Mouse (Mus musculus): ENCODE results near the gene Fam173b. TPM values are rescaled to one million over a fixed set of nuclear protein-coding genes. Genes with fewer than 3 reads are reported as not detected.

The Fam173b gene
- total and polyA plus RNA-seq, 3 experiments: 24.5 to 33.8 (median 32.1) TPM

DNA sequence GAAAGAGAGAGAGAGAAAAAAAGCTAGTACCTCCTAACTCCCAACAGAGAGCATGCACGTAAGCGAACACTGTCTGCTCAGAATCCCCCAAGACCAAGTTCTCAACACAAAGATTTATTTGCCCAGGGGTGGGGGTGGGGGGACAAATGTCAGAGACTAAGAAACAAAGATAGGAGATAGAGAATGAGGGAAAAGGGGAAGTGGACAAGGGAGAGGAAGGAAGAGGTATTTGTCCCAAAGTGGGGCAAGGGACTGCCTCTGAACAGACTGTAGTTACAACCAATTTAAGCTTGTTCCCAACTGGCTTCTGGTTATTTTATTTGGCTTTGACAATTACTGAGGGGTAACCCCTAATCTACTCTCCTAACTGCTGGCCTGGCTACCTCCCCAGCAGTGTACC lies 46.8 kb upstream of the Fam173b start:
- Histone ChIP-seq H3K4me3 (replicated peaks in 1 of 3; ENCODE audit: low read depth in 2 of 3, low read length in 2 of 3, poor library complexity in 1 of 3) (no peak overlapping the region), H3K79me2 (replicated peaks; ENCODE audit: control insufficient read depth, extremely low read depth, insufficient read depth, poor library complexity, severe bottlenecking) (no peaks in the 10 kb centered on the region), H3K9ac (ENCODE audit: insufficient read depth, low read depth) (no peak overlapping the region), H3K27ac (ENCODE audit: insufficient read depth, low read depth) (no peak overlapping the region), H3K4me1 (ENCODE audit: control insufficient read depth in 1 of 2, insufficient read depth in 2 of 2) (peaks cover 0 to 9% of the 10 kb centered on the region in 2 experiments; a peak in 2 of 4 replicates), H3K4me2 (ENCODE audit: insufficient read depth, low read depth, poor library complexity, severe bottlenecking) (no peak overlapping the region), H3K9me3 (replicated peaks; ENCODE audit: low read length) (peaks cover under 1% of the 10 kb centered on the region), H3K36me3 (replicated peaks in 1 of 2; ENCODE audit: control insufficient read depth in 1 of 2, insufficient read depth in 1 of 2, low read length in 1 of 2) (no peaks in the 10 kb centered on the region), H3K27me3 (replicated peaks) (no peaks in the 10 kb centered on the region)
- no peak for TF ChIP-seq KAT2A (IDR thresholded peaks at IDR 0.05; ENCODE audit: insufficient replicate concordance, low read length)
- no peak for TF ChIP-seq BHLHE40 (IDR thresholded peaks at IDR 0.05; ENCODE audit: low read depth, low read length)
- no peak for TF ChIP-seq UBTF (IDR thresholded peaks at IDR 0.05; ENCODE audit: low read depth, low read length)
- dilution Hi-C loops (cut with MboI; ENCODE audit: extremely low pct_ligation_motif_present, extremely low pct_unique_long_range_greater_than_20kb, low sequenced_read_pairs) (no loop called here), in situ Hi-C loops (cut with MboI; ENCODE audit: low pct_ligation_motif_present, low pct_unique_long_range_greater_than_20kb, low sequenced_read_pairs) (no loop called here)
- no peak for DNase-seq (ENCODE audit: extremely low read depth)

DNA sequence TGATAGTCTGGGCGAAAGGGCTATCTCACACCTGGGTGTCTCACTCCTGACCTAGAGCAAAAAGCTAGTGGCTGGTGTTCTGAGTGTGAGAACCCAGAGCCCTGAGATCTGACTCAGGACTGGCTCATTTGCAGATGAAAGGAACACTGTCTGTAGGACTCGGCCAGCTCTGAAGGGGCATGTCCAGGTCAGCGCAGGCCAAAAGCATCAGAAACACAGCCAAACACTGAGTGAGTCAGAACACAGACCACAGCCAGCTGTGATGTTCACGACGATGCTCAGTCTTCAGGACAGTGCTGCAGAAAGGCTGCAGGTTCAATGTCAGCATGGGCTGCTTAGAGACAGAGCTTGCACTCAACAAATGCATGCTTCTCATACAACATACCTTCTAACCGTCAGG lies 40.3 kb upstream of the Fam173b start:
- Histone ChIP-seq H3K36me3 (replicated peaks in 1 of 2; ENCODE audit: control insufficient read depth in 1 of 2, insufficient read depth in 1 of 2, low read length in 1 of 2) (no peaks in the 10 kb centered on the region), H3K27me3 (replicated peaks) (no peaks in the 10 kb centered on the region), H3K9ac (ENCODE audit: insufficient read depth, low read depth) (no peak overlapping the region), H3K9me3 (replicated peaks; ENCODE audit: low read length) (peaks cover 3% of the 10 kb centered on the region), H3K4me3 (replicated peaks in 1 of 3; ENCODE audit: low read depth in 2 of 3, low read length in 2 of 3, poor library complexity in 1 of 3) (no peak overlapping the region), H3K4me2 (ENCODE audit: insufficient read depth, low read depth, poor library complexity, severe bottlenecking) (no peak overlapping the region), H3K27ac (ENCODE audit: insufficient read depth, low read depth) (no peak overlapping the region), H3K79me2 (replicated peaks; ENCODE audit: control insufficient read depth, extremely low read depth, insufficient read depth, poor library complexity, severe bottlenecking) (no peaks in the 10 kb centered on the region), H3K4me1 (ENCODE audit: control insufficient read depth in 1 of 2, insufficient read depth in 2 of 2) (no peaks in the 10 kb centered on the region)
- dilution Hi-C loops (cut with MboI; ENCODE audit: extremely low pct_ligation_motif_present, extremely low pct_unique_long_range_greater_than_20kb, low sequenced_read_pairs): no loop called here
- no peak for TF ChIP-seq ZC3H11A (IDR thresholded peaks at IDR 0.05; ENCODE audit: low read depth, low read length)
- no peak for TF ChIP-seq ZNF384 (IDR thresholded peaks at IDR 0.05; ENCODE audit: low read depth, low read length)
- TF ChIP-seq RCOR1 (conservative IDR thresholded peaks at IDR 0.05; ENCODE audit: low read depth, low read length): no peak
- TF ChIP-seq USF1 (IDR thresholded peaks at IDR 0.05; ENCODE audit: low read depth, low read length): no peak
- TF ChIP-seq MAX (IDR thresholded peaks at IDR 0.05; ENCODE audit: low read length): no peak
- TF ChIP-seq POLR2AphosphoS2 (IDR thresholded peaks at IDR 0.05; ENCODE audit: low read depth, low read length): no peak
- no peak for TF ChIP-seq POLR2A (IDR thresholded peaks at IDR 0.05; ENCODE audit: low read depth, low read length)
- TF ChIP-seq RAD21 (IDR thresholded peaks at IDR 0.05; ENCODE audit: low read depth, low read length): no peak
- TF ChIP-seq TCF12 (IDR thresholded peaks at IDR 0.05; ENCODE audit: low read depth, low read length): no peak
- no peak for TF ChIP-seq CHD2 (IDR thresholded peaks at IDR 0.05; ENCODE audit: low read length)
- TF ChIP-seq E2F4 (IDR thresholded peaks at IDR 0.05; ENCODE audit: insufficient replicate concordance, low read depth, low read length): no peak
- TF ChIP-seq CHD1 (IDR thresholded peaks at IDR 0.05; ENCODE audit: low read depth, low read length): no peak
- no peak for TF ChIP-seq ZMIZ1 (IDR thresholded peaks at IDR 0.05; ENCODE audit: low read depth, low read length)
- TF ChIP-seq PAX5 (IDR thresholded peaks at IDR 0.05; ENCODE audit: low read length): no peak
- TF ChIP-seq JUN (IDR thresholded peaks at IDR 0.05; ENCODE audit: insufficient read depth, low read depth, low read length): no peak
- no peak for TF ChIP-seq KAT2A (IDR thresholded peaks at IDR 0.05; ENCODE audit: insufficient replicate concordance, low read length)
- in situ Hi-C loops (cut with MboI; ENCODE audit: low pct_ligation_motif_present, low pct_unique_long_range_greater_than_20kb, low sequenced_read_pairs): no loop called here
- DNase-seq (ENCODE audit: extremely low read depth): no peak

Data from CH12.LX (cell line).